Mouse (Mus musculus) kidney, adult 2 months (tissue): ENCODE measurements around the gene Pex19.

Source experiments
- CTCF ChIP-seq: fragments of 200-500 bp; conservative IDR thresholded peaks from 2 replicates; pipeline ENCODE4 v1.5.1; 2011; ENCODE audit warnings: low read depth, mild to moderate bottlenecking, control low read depth, low read length, moderate library complexity, mixed read lengths; ENCODE audit not compliant: insufficient read depth, insufficient read length
- POLR2A ChIP-seq: fragments of 200-500 bp; IDR thresholded peaks from one replicate; pipeline ENCODE4 v1.6.1; 2011; ENCODE audit warnings: low read depth, low read length, control low read depth

GRCm38 (mm10) chr1:172159970-172160369 lies 33.4 kb downstream of the Pex19 start:
- TF ChIP-seq CTCF (no peak), POLR2A (no peak)
